Mouse (Mus musculus): ENCODE data around the gene Arhgef19. TPM values are rescaled to one million over a fixed set of nuclear protein-coding genes. Genes with fewer than 3 reads are reported as not detected.

Gene Arhgef19
- total and polyA plus RNA-seq, 3 experiments = 0.78 TPM; not detected in 2

DNA sequence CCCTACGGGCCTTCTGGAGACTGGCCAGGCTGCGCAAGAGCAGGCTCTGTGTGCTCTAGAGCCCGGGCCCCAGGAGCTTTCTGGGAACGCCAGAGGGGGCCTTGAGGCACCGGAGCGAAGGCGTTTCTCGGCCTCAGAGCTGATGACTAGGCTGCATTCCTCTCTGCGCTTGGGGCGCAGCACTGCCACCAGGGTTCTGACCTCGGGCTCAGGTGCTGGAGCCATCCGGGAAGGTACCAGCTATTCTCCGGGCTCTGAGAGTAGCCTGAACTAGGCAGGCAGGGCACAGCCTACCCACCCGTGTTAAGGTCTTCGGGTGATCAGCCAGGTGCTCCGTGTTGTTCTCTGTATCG lies 7.7 kb downstream of the Arhgef19 start:
- no peaks in the 10 kb centered on the region for H3K4me1 ChIP-seq (ENCODE audit: control insufficient read depth in 1 of 2, insufficient read depth in 2 of 2, low read length in 2 of 2)
- DNase-seq (ENCODE audit: low read depth, low spot score) = no peak
- no peaks in the 10 kb centered on the region for H3K9me3 ChIP-seq (replicated peaks; ENCODE audit: insufficient read depth, low read length)
- H3K79me2 ChIP-seq (ENCODE audit: control insufficient read depth, insufficient read depth, low read length, poor library complexity) = no peaks in the 10 kb centered on the region
- no peak overlapping the region for H3K9ac ChIP-seq (ENCODE audit: control insufficient read depth, low read depth, low read length, poor library complexity, severe bottlenecking)
- no peak for TF ChIP-seq USF2 (IDR thresholded peaks at IDR 0.05; ENCODE audit: borderline replicate concordance in 1 of 2, insufficient read depth in 1 of 2, low read depth in 1 of 2, low read length in 2 of 2)
- no peak for TF ChIP-seq CHD1 (IDR thresholded peaks at IDR 0.05; ENCODE audit: low read depth, low read length)
- no peak for TF ChIP-seq TCF12 (IDR thresholded peaks at IDR 0.05; ENCODE audit: low read depth, low read length)
- no peak for TF ChIP-seq ELF1 (IDR thresholded peaks at IDR 0.05; ENCODE audit: low read depth, low read length)
- TF ChIP-seq MAFK (IDR thresholded peaks at IDR 0.05; ENCODE audit: borderline replicate concordance, low read depth, low read length) = no peak
- no peak for TF ChIP-seq TAL1 (IDR thresholded peaks at IDR 0.05; ENCODE audit: low read length)
- no peak for TF ChIP-seq MEF2A (IDR thresholded peaks at IDR 0.05; ENCODE audit: extremely low read depth, insufficient replicate concordance, low read depth, low read length, poor library complexity, severe bottlenecking)
- no peak for TF ChIP-seq GABPA (IDR thresholded peaks at IDR 0.05; ENCODE audit: low read depth, low read length)
- no peak for TF ChIP-seq POLR2AphosphoS5 (IDR thresholded peaks at IDR 0.05; ENCODE audit: borderline replicate concordance, low read depth, low read length)
- no peak for TF ChIP-seq CTCF (IDR thresholded peaks at IDR 0.05 in 2 of 3, conservative IDR thresholded peaks at IDR 0.05 in 1 of 3; ENCODE audit: control insufficient read depth in 1 of 3, insufficient read depth in 1 of 3, low read depth in 2 of 3, low read length in 3 of 3, poor library complexity in 1 of 3, severe bottlenecking in 1 of 3)
- no peak for TF ChIP-seq SIN3A (IDR thresholded peaks at IDR 0.05; ENCODE audit: low read length)
- TF ChIP-seq TBP (IDR thresholded peaks at IDR 0.05; ENCODE audit: low read depth, low read length) = no peak
- TF ChIP-seq NRF1 (IDR thresholded peaks at IDR 0.05; ENCODE audit: insufficient read depth, low read depth, low read length, poor library complexity, severe bottlenecking) = no peak
- TF ChIP-seq MYC (IDR thresholded peaks at IDR 0.05; ENCODE audit: low read depth, low read length) = no peak
- TF ChIP-seq E2F4 (IDR thresholded peaks at IDR 0.05; ENCODE audit: borderline replicate concordance, low read depth, low read length) = no peak
- TF ChIP-seq JUND (IDR thresholded peaks at IDR 0.05; ENCODE audit: low read depth, low read length) = no peak
- no peak for TF ChIP-seq ZMIZ1 (IDR thresholded peaks at IDR 0.05; ENCODE audit: low read depth, low read length)
- no peak overlapping the region for H3K4me3 ChIP-seq (ENCODE audit: control insufficient read depth in 1 of 2, insufficient read depth in 1 of 2, low read depth in 2 of 2, low read length in 2 of 2)
- H3K36me3 ChIP-seq (ENCODE audit: control insufficient read depth in 1 of 2, insufficient read depth in 2 of 2, low read length in 2 of 2) = no peaks in the 10 kb centered on the region
- H3K27me3 ChIP-seq (ENCODE audit: control insufficient read depth in 1 of 2, insufficient read depth in 2 of 2, low read length in 2 of 2) = peaks cover 6% of the 10 kb centered on the region in 2 experiments
- H3K27ac ChIP-seq (ENCODE audit: control insufficient read depth, low read depth, low read length) = no peak overlapping the region

GRCm38 (mm10) chr4:141247776-141248613 lies 8.7 kb downstream of the Arhgef19 start:
- Histone ChIP-seq H3K36me3 (ENCODE audit: control insufficient read depth in 1 of 2, insufficient read depth in 2 of 2, low read length in 2 of 2) (no peaks in the 10 kb centered on the region), H3K27ac (ENCODE audit: control insufficient read depth, low read depth, low read length) (no peak overlapping the region), H3K27me3 (ENCODE audit: control insufficient read depth in 1 of 2, insufficient read depth in 2 of 2, low read length in 2 of 2) (peaks cover 5 to 6% of the 10 kb centered on the region in 2 experiments), H3K4me3 (ENCODE audit: control insufficient read depth in 1 of 2, insufficient read depth in 1 of 2, low read depth in 2 of 2, low read length in 2 of 2) (no peak overlapping the region), H3K9ac (ENCODE audit: control insufficient read depth, low read depth, low read length, poor library complexity, severe bottlenecking) (no peak overlapping the region), H3K79me2 (ENCODE audit: control insufficient read depth, insufficient read depth, low read length, poor library complexity) (no peaks in the 10 kb centered on the region), H3K9me3 (replicated peaks; ENCODE audit: insufficient read depth, low read length) (no peaks in the 10 kb centered on the region), H3K4me1 (ENCODE audit: control insufficient read depth in 1 of 2, insufficient read depth in 2 of 2, low read length in 2 of 2) (no peaks in the 10 kb centered on the region)
- TF ChIP-seq NELFE (IDR thresholded peaks at IDR 0.05; ENCODE audit: low read depth, low read length) (no peak), POLR2AphosphoS2 (IDR thresholded peaks at IDR 0.05; ENCODE audit: low read length) (no peak), CHD1 (IDR thresholded peaks at IDR 0.05; ENCODE audit: low read depth, low read length) (no peak), ETS1 (IDR thresholded peaks at IDR 0.05; ENCODE audit: low read depth, low read length) (no peak), ZNF384 (IDR thresholded peaks at IDR 0.05; ENCODE audit: low read depth, low read length) (no peak), UBTF (IDR thresholded peaks at IDR 0.05; ENCODE audit: borderline replicate concordance, insufficient read depth, low read depth, low read length) (no peak), SIN3A (IDR thresholded peaks at IDR 0.05; ENCODE audit: low read length) (no peak), POLR2AphosphoS5 (IDR thresholded peaks at IDR 0.05; ENCODE audit: borderline replicate concordance, low read depth, low read length) (no peak), RAD21 (IDR thresholded peaks at IDR 0.05; ENCODE audit: low read depth, low read length) (no peak), BHLHE40 (IDR thresholded peaks at IDR 0.05; ENCODE audit: borderline replicate concordance, low read depth, low read length) (no peak), E2F4 (IDR thresholded peaks at IDR 0.05; ENCODE audit: borderline replicate concordance, low read depth, low read length) (no peak), CTCF (IDR thresholded peaks at IDR 0.05 in 2 of 3, conservative IDR thresholded peaks at IDR 0.05 in 1 of 3; ENCODE audit: control insufficient read depth in 1 of 3, insufficient read depth in 1 of 3, low read depth in 2 of 3, low read length in 3 of 3, poor library complexity in 1 of 3, severe bottlenecking in 1 of 3) (no peak)
- DNase-seq (ENCODE audit: low read depth, low spot score) = no peak
